Mouse (Mus musculus) cerebellum, adult 2 months (tissue): Measurements from ENCODE around the gene Gclc. TPM values are rescaled to one million over a fixed set of nuclear protein-coding genes. Genes with fewer than 3 reads are reported as not detected.
A peak's percentile ranks its signal among the peaks of the same experiment; 100 is the strongest.

ENCODE experiments used
- DNase-seq, 2 experiments: peaks; one replicate each; pipeline ENCODE4 v3.0.0; 2021
- H3K27ac ChIP-seq: fragments of 200-500 bp; 2 replicates; pipeline ENCODE4 v1.5.1; 2012; ENCODE audit warnings: low read length, control low read depth, inconsistent platforms; ENCODE audit not compliant: insufficient read depth
- H3K27me3 ChIP-seq: fragments of 200-500 bp; 2 replicates; pipeline ENCODE4 v1.6.1; 2012; ENCODE audit warnings: inconsistent platforms, mild to moderate bottlenecking, low read length, moderate library complexity; ENCODE audit not compliant: control insufficient read depth, insufficient read depth
- H3K4me1 ChIP-seq: fragments of 200-500 bp; 2 replicates; pipeline ENCODE4 v1.6.1; 2011; ENCODE audit warnings: low read length; ENCODE audit not compliant: control insufficient read depth, insufficient read depth
- H3K4me3 ChIP-seq: fragments of 200-500 bp; replicated peaks from 2 replicates; pipeline ENCODE3; 2011; ENCODE audit warnings: mild to moderate bottlenecking, low read depth, low read length, control low read depth; ENCODE audit not compliant: insufficient read depth
- CTCF ChIP-seq: fragments of 200-500 bp; IDR thresholded peaks from 2 replicates; pipeline ENCODE4 v1.5.1; 2011; ENCODE audit warnings: low read depth, mild to moderate bottlenecking, control low read depth, low read length, moderate library complexity, borderline replicate concordance; ENCODE audit not compliant: insufficient read depth
- POLR2A ChIP-seq: fragments of 200-500 bp; IDR thresholded peaks from 2 replicates; pipeline ENCODE4 v1.6.1; 2011; ENCODE audit warnings: low read length, control low read depth, borderline replicate concordance; ENCODE audit not compliant: insufficient read depth
- WGBS: fragments of 180-500 bp; shearing (Covaris S2); methylation state at CpG from one replicate; pipeline ENCODE4 v1.1.7; 2018; 5-methylcytosine and 5-hydroxymethylcytosine counted together
- polyA plus RNA-seq: library from polyadenylated mRNA; depleted of rRNA; stranded (reverse); fragments of >200 nt; gene quantifications from 2 replicates; pipeline ENCODE4 v1.2.3, GENCODE M21; 2012; rRNA removed

Gene Gclc
- polyA plus RNA-seq: 40.7 and 42.7 TPM in 2 replicates

GRCm38 (mm10) chr9:77753853-77754727 is at the start of gene Gclc:
Gclc (plus strand) TSS chr9:77754535.
- TF ChIP-seq POLR2A: peak; percentile 89
- TF ChIP-seq CTCF: no peak
- WGBS: 8% methylated on average over 50 of the region's 54 CpGs
- DNase-seq: peak; percentile 93 to 94
- Histone ChIP-seq H3K4me1 (peaks cover 5% of the 10 kb centered on the region; the same call in 1 of the 2 replicates), H3K27me3 (no peaks in the 10 kb centered on the region), H3K4me3 (peak within 1 kb of the TSS; percentile 68), H3K27ac (peak within 1 kb of the TSS; percentile 60)

- 81% methylated on average over 6 of the region's 6 CpGs for WGBS
- no peaks in the 10 kb centered on the region for H3K27me3 ChIP-seq
- no peak for DNase-seq
- no peaks in the 10 kb centered on the region; the same call in 1 of the 2 replicates for H3K4me1 ChIP-seq
- H3K27ac ChIP-seq: no peak overlapping the region
- H3K4me3 ChIP-seq: no peak overlapping the region
- TF ChIP-seq CTCF (no peak), POLR2A (no peak)
Observed at GRCm38 (mm10) chr9:77706515-77706914, 47.8 kb upstream of the Gclc start.

- no peaks in the 10 kb centered on the region; the same call in 1 of the 2 replicates for H3K4me1 ChIP-seq
- H3K27me3 ChIP-seq: no peaks in the 10 kb centered on the region
- no peak for TF ChIP-seq POLR2A
- no peak for TF ChIP-seq CTCF
- DNase-seq: no peak
- H3K4me3 ChIP-seq: no peak overlapping the region
- no peak overlapping the region for H3K27ac ChIP-seq
- WGBS: 78% methylated on average over 9 of the region's 9 CpGs
Observed at GRCm38 (mm10) chr9:77707433-77708139, 46.7 kb upstream of the Gclc start.

GRCm38 (mm10) chr9:77708950-77709349 is 45.4 kb upstream of the Gclc start:
- H3K4me3 ChIP-seq: no peak overlapping the region
- H3K4me1 ChIP-seq: no peaks in the 10 kb centered on the region
- TF ChIP-seq POLR2A: no peak
- no peak for TF ChIP-seq CTCF
- H3K27me3 ChIP-seq: no peaks in the 10 kb centered on the region
- DNase-seq: no peak
- no peak overlapping the region for H3K27ac ChIP-seq
- 77% methylated on average over 5 of the region's 5 CpGs for WGBS

GRCm38 (mm10) chr9:77711021-77711569 is 43.2 kb upstream of the Gclc start:
- WGBS: 64% methylated on average over 5 of the region's 5 CpGs
- no peaks in the 10 kb centered on the region for H3K4me1 ChIP-seq
- TF ChIP-seq POLR2A: no peak
- no peak for TF ChIP-seq CTCF
- no peak overlapping the region for H3K27ac ChIP-seq
- DNase-seq: no peak
- H3K4me3 ChIP-seq: no peak overlapping the region
- no peaks in the 10 kb centered on the region for H3K27me3 ChIP-seq

GRCm38 (mm10) chr9:77712816-77713215 is 41.5 kb upstream of the Gclc start:
- Histone ChIP-seq H3K4me1 (no peaks in the 10 kb centered on the region), H3K27ac (no peak overlapping the region), H3K4me3 (no peak overlapping the region), H3K27me3 (no peaks in the 10 kb centered on the region)
- DNase-seq: no peak
- TF ChIP-seq POLR2A (no peak), CTCF (no peak)
- 68% methylated on average over 3 of the region's 3 CpGs for WGBS

DNA sequence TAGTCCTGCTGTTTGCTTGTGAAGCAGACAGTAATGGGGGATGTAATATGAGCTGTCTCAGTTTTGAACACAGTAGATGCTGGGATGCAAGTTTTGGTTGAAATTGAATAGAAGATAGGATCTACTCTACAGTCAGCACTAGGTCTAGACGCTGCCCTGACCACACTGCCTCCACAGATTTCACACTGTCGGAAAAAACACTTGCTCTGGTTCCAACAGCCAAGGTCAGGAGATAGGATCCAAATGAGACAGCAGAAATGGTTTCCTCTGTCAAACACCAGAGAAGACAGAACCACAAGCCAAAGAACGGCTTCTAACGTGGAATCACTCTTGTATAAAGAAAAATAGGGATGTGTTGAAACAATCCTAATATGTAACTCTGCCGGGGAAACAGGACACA is 41.0 kb upstream of the Gclc start:
- Histone ChIP-seq H3K27ac (no peak overlapping the region), H3K4me1 (no peaks in the 10 kb centered on the region), H3K4me3 (no peak overlapping the region), H3K27me3 (no peaks in the 10 kb centered on the region)
- TF ChIP-seq CTCF (no peak), POLR2A (no peak)
- 86% methylated on average over 5 of the region's 5 CpGs for WGBS
- DNase-seq: no peak
